Mouse (Mus musculus): Measurements from ENCODE around the gene Prkag2.

The Prkag2 gene

GRCm38 (mm10) chr5:24913656-24914055 lies 186.8 kb downstream of the Prkag2 start:
- DNase-seq (ENCODE audit: low spot score), result no peak

GRCm38 (mm10) chr5:24908820-24909716 lies 191.4 kb downstream of the Prkag2 start:
- peak; percentile 62 for DNase-seq (ENCODE audit: low spot score)

- peak; percentile 81 for DNase-seq (ENCODE audit: low spot score)
These were observed 192.2 kb downstream of the Prkag2 start for GRCm38 (mm10) chr5:24908141-24908819.

GRCm38 (mm10) chr5:24907737-24908136 lies 192.7 kb downstream of the Prkag2 start:
- no peak for DNase-seq (ENCODE audit: low spot score)

GRCm38 (mm10) chr5:24906844-24907243 lies 193.6 kb downstream of the Prkag2 start:
- DNase-seq (ENCODE audit: low spot score), result no peak

- DNase-seq (ENCODE audit: low spot score), result no peak
These were observed 195.5 kb downstream of the Prkag2 start for GRCm38 (mm10) chr5:24904941-24905340.

GRCm38 (mm10) chr5:24904423-24904822 lies 196.0 kb downstream of the Prkag2 start:
- DNase-seq (ENCODE audit: low spot score), result no peak

- no peak for DNase-seq (ENCODE audit: low spot score)
These were observed 196.4 kb downstream of the Prkag2 start for GRCm38 (mm10) chr5:24904001-24904400.

- no peak for DNase-seq (ENCODE audit: low spot score)
These were observed 197.6 kb downstream of the Prkag2 start for GRCm38 (mm10) chr5:24902835-24903234.

- DNase-seq (ENCODE audit: low spot score), result no peak
These were observed 204.8 kb downstream of the Prkag2 start for GRCm38 (mm10) chr5:24895606-24896005.

- no peak for DNase-seq (ENCODE audit: low spot score)
These were observed 205.6 kb downstream of the Prkag2 start for GRCm38 (mm10) chr5:24894814-24895213.

- DNase-seq (ENCODE audit: low spot score), result no peak
These were observed 208.0 kb downstream of the Prkag2 start for GRCm38 (mm10) chr5:24892461-24892860.

- DNase-seq (ENCODE audit: low spot score), result no peak
These were observed 210.6 kb downstream of the Prkag2 start for GRCm38 (mm10) chr5:24889860-24890259.

- DNase-seq (ENCODE audit: low spot score), result no peak
These were observed 211.4 kb downstream of the Prkag2 start for GRCm38 (mm10) chr5:24888874-24889591.

- no peak for DNase-seq (ENCODE audit: low spot score)
These were observed 213.2 kb downstream of the Prkag2 start for GRCm38 (mm10) chr5:24887271-24887670.

- no peak for DNase-seq (ENCODE audit: low spot score)
These were observed 221.7 kb downstream of the Prkag2 start for GRCm38 (mm10) chr5:24878713-24879112.

- DNase-seq (ENCODE audit: low spot score), result no peak
These were observed 222.4 kb downstream of the Prkag2 start for GRCm38 (mm10) chr5:24877836-24878624.

- DNase-seq (ENCODE audit: low spot score), result no peak
These were observed 223.8 kb downstream of the Prkag2 start for GRCm38 (mm10) chr5:24876653-24877052.

- no peak for DNase-seq (ENCODE audit: low spot score)
These were observed 226.3 kb downstream of the Prkag2 start for GRCm38 (mm10) chr5:24874111-24874510.

GRCm38 (mm10) chr5:24873221-24873620 lies 227.2 kb downstream of the Prkag2 start:
- DNase-seq (ENCODE audit: low spot score), result no peak

GRCm38 (mm10) chr5:24871276-24871675 lies 229.2 kb downstream of the Prkag2 start:
- DNase-seq (ENCODE audit: low spot score), result peak; percentile 29

- no peak for DNase-seq (ENCODE audit: low spot score)
These were observed 230.6 kb downstream of the Prkag2 start for GRCm38 (mm10) chr5:24869796-24870289.

Measured in urinary bladder, postnatal 25 days (tissue).